In genomic region chr3:90509747-90510123, GRCm38 (mm10) we compare ENCODE assay signal across 9 mouse cellular contexts. TPM values are rescaled to one million over a fixed set of nuclear protein-coding genes. Genes with fewer than 3 reads are reported as not detected.
DNase-seq lines count a peak whose midpoint lies in the region; ATAC-seq and TF ChIP-seq lines count a peak whose summit lies in the region.
"Had no signal": no experiment of that assay in that cellular context is flagged by ENCODE, and none has a peak within 500 bp of the region (broad histone marks: within the 10 kb centered on the region; RNA-seq: fewer than 3 reads in every experiment).

No protein-coding gene starts in this region.

- H3K27me3 ChIP-seq in liver, adult 2 months (ENCODE audit: control insufficient read depth, insufficient read depth, low read length), result no peaks in the 10 kb centered on the region
- peaks cover 6% of the 10 kb centered on the region; the same call in 1 of the 2 replicates for H3K27me3 ChIP-seq in embryonic facial prominence, embryonic 14.5 days (replicated peaks; ENCODE audit: control insufficient read depth, insufficient read depth, low read length)
- peaks cover 29% of the 10 kb centered on the region for H3K27me3 ChIP-seq in limb, embryonic 10.5 days (ENCODE audit: low read depth, poor library complexity, severe bottlenecking)
- H3K27me3 ChIP-seq in neural tube, embryonic 15.5 days (replicated peaks), result peaks cover 18% of the 10 kb centered on the region

- H3K4me3 ChIP-seq in liver, adult 2 months (ENCODE audit: insufficient read depth, low read depth, low read length), result peak overlapping the region; percentile 5; the same call in 1 of the 2 replicates
- peak overlapping the region; percentile 95 for H3K4me3 ChIP-seq in embryonic facial prominence, embryonic 14.5 days (ENCODE audit: low read depth, low read length)
- peak overlapping the region; percentile 86 for H3K4me3 ChIP-seq in limb, embryonic 10.5 days
- peak overlapping the region; percentile 94 for H3K4me3 ChIP-seq in neural tube, embryonic 15.5 days (replicated peaks)

- no peaks in the 10 kb centered on the region; the same call in 1 of the 2 replicates for H3K79me2 ChIP-seq in liver, adult 2 months (ENCODE audit: control insufficient read depth, insufficient read depth, low read length)

- H3K9me3 ChIP-seq in embryonic facial prominence, embryonic 14.5 days (ENCODE audit: control insufficient read depth, low read length), result no peaks in the 10 kb centered on the region
- no peaks in the 10 kb centered on the region for H3K9me3 ChIP-seq in limb, embryonic 10.5 days (replicated peaks)
- no peaks in the 10 kb centered on the region for H3K9me3 ChIP-seq in neural tube, embryonic 15.5 days (replicated peaks)

- H3K4me1 ChIP-seq in liver, adult 2 months (ENCODE audit: control insufficient read depth, insufficient read depth, low read length), result peaks cover 14% of the 10 kb centered on the region
- H3K4me1 ChIP-seq in embryonic facial prominence, embryonic 14.5 days (ENCODE audit: control insufficient read depth, insufficient read depth, low read length), result peaks cover 15% of the 10 kb centered on the region; the same call in 1 of the 2 replicates
- peaks cover 24% of the 10 kb centered on the region for H3K4me1 ChIP-seq in limb, embryonic 10.5 days
- peaks cover 36% of the 10 kb centered on the region for H3K4me1 ChIP-seq in neural tube, embryonic 15.5 days

- no peak for TF ChIP-seq POLR2A in liver, adult 2 months (IDR thresholded peaks at IDR 0.05; ENCODE audit: extremely low read depth, insufficient read depth, low read length)

- no peak for ATAC-seq in embryonic facial prominence, embryonic 14.5 days (ENCODE audit: low read depth)
- peak; percentile 32; the same call in 1 of the 2 replicates for ATAC-seq in neural tube, embryonic 15.5 days (ENCODE audit: low FRiP score)
- no peak for ATAC-seq in granulocyte monocyte progenitor cell, adult 5-6 weeks (replicated peaks; ENCODE audit: poor library complexity, severe bottlenecking)

- H3K9ac ChIP-seq in liver, adult 2 months (ENCODE audit: low read depth, low read length), result no peak overlapping the region
- no peak overlapping the region for H3K9ac ChIP-seq in embryonic facial prominence, embryonic 14.5 days (ENCODE audit: low read depth, low read length)
- H3K9ac ChIP-seq in neural tube, embryonic 15.5 days (replicated peaks), result no peak overlapping the region

- H3K27ac ChIP-seq in liver, adult 2 months (replicated peaks; ENCODE audit: insufficient read depth, low read depth, low read length), result peak overlapping the region; percentile 2
- peak overlapping the region; percentile 74; the same call in 1 of the 2 replicates for H3K27ac ChIP-seq in embryonic facial prominence, embryonic 14.5 days (replicated peaks; ENCODE audit: low read depth, low read length)
- peak overlapping the region; percentile 97 for H3K27ac ChIP-seq in limb, embryonic 10.5 days
- H3K27ac ChIP-seq in neural tube, embryonic 15.5 days (replicated peaks), result peak overlapping the region; percentile 95

- H3K36me3 ChIP-seq in liver, adult 2 months (ENCODE audit: control insufficient read depth, insufficient read depth, low read length), result peaks cover 25% of the 10 kb centered on the region
- peaks cover 30% of the 10 kb centered on the region for H3K36me3 ChIP-seq in embryonic facial prominence, embryonic 14.5 days (ENCODE audit: control insufficient read depth, insufficient read depth, low read length)
- H3K36me3 ChIP-seq in limb, embryonic 10.5 days, result peaks cover 34% of the 10 kb centered on the region
- H3K36me3 ChIP-seq in neural tube, embryonic 15.5 days, result peaks cover 18% of the 10 kb centered on the region

- 4% methylated on average over 2 of the region's 2 CpGs for WGBS in liver, adult 2 months
- 27% methylated on average over 2 of the region's 2 CpGs for WGBS in embryonic facial prominence, embryonic 14.5 days
- WGBS in limb, embryonic 10.5 days, result 20% methylated on average over 2 of the region's 2 CpGs
- 22% methylated on average over 2 of the region's 2 CpGs for WGBS in neural tube, embryonic 15.5 days

- no peak for TF ChIP-seq CTCF in liver, adult 2 months (IDR thresholded peaks at IDR 0.05; ENCODE audit: low read depth, low read length)

- peak overlapping the region; percentile 64 for H3K4me2 ChIP-seq in embryonic facial prominence, embryonic 14.5 days (ENCODE audit: low read depth, low read length)
- H3K4me2 ChIP-seq in neural tube, embryonic 15.5 days, result peak overlapping the region; percentile 75

- no peak for DNase-seq in liver, adult 2 months (ENCODE audit: extremely low read depth, low read depth, low spot score)
- no peak for DNase-seq in liver
- DNase-seq in embryonic facial prominence, embryonic 14.5 days (ENCODE audit: low spot score), result no peak
- no peak for DNase-seq in limb, embryonic 10.5 days (ENCODE audit: low spot score)
- no peak for DNase-seq in frontal cortex, postnatal 36 days (ENCODE audit: low spot score in 2 of 2)
- DNase-seq in retina, embryonic 14.5 days (ENCODE audit: low spot score), result no peak

RNA-seq across cellular contexts. Expression of gene Chtop, which starts 0.4 kb away (rescaled TPM):
- 30.9 and 31.0 TPM in 2 replicates for total RNA-seq in liver, adult 2 months (2014; rRNA removed)
- polyA plus RNA-seq in liver, adult 2 months (2012; rRNA removed), result 23.5 and 24.9 TPM in 2 replicates
- 92.1 and 98.4 TPM in 2 replicates for polyA plus RNA-seq in embryonic facial prominence, embryonic 14.5 days (2014; fragmentation: Nextera tagmentation; extraction: Ambion mirVana)
- polyA plus RNA-seq in limb, embryonic 10.5 days (2016; fragmentation: Nextera tagmentation; extraction: Ambion mirVana), result 175 and 194 TPM in 2 replicates
- polyA plus RNA-seq in neural tube, embryonic 15.5 days (2015; fragmentation: Nextera tagmentation; extraction: Ambion mirVana), result 169 TPM in 2 replicates
- total RNA-seq in granulocyte monocyte progenitor cell, adult 5-6 weeks (2014; fragmentation: Nextera tagmentation), result 97.6 and 127 TPM in 2 replicates
- total RNA-seq in granulocyte monocyte progenitor cell, adult 5-6 weeks (2017), result 93.2 and 107 TPM in 2 replicates

RNA-seq across cellular contexts. Expression of gene S100a1, which starts 4.5 kb away (rescaled TPM):
- 115 and 123 TPM in 2 replicates for total RNA-seq in liver, adult 2 months (2014; rRNA removed)
- polyA plus RNA-seq in liver, adult 2 months (2012; rRNA removed), result 241 and 335 TPM in 2 replicates
- polyA plus RNA-seq in embryonic facial prominence, embryonic 14.5 days (2014; fragmentation: Nextera tagmentation; extraction: Ambion mirVana), result 37.2 and 49.6 TPM in 2 replicates
- 4.6 and 5.3 TPM in 2 replicates for polyA plus RNA-seq in limb, embryonic 10.5 days (2016; fragmentation: Nextera tagmentation; extraction: Ambion mirVana)
- polyA plus RNA-seq in neural tube, embryonic 15.5 days (2015; fragmentation: Nextera tagmentation; extraction: Ambion mirVana), result 23.5 and 29.1 TPM in 2 replicates
- total RNA-seq in granulocyte monocyte progenitor cell, adult 5-6 weeks (2014; fragmentation: Nextera tagmentation), result 106 and 130 TPM in 2 replicates
- total RNA-seq in granulocyte monocyte progenitor cell, adult 5-6 weeks (2017), result 119 and 162 TPM in 2 replicates

RNA-seq across cellular contexts. Expression of gene S100a13, which starts 4.5 kb away (rescaled TPM):
- total RNA-seq in liver, adult 2 months (2014; rRNA removed), result 70.7 and 81.7 TPM in 2 replicates
- 40.2 and 40.5 TPM in 2 replicates for polyA plus RNA-seq in liver, adult 2 months (2012; rRNA removed)
- polyA plus RNA-seq in embryonic facial prominence, embryonic 14.5 days (2014; fragmentation: Nextera tagmentation; extraction: Ambion mirVana), result 40.8 and 45.8 TPM in 2 replicates
- polyA plus RNA-seq in limb, embryonic 10.5 days (2016; fragmentation: Nextera tagmentation; extraction: Ambion mirVana), result 8.5 and 10.3 TPM in 2 replicates
- polyA plus RNA-seq in neural tube, embryonic 15.5 days (2015; fragmentation: Nextera tagmentation; extraction: Ambion mirVana), result 11.7 and 16.8 TPM in 2 replicates
- 60.2 and 62.1 TPM in 2 replicates for total RNA-seq in granulocyte monocyte progenitor cell, adult 5-6 weeks (2014; fragmentation: Nextera tagmentation)
- total RNA-seq in granulocyte monocyte progenitor cell, adult 5-6 weeks (2017), result 73.2 and 77.0 TPM in 2 replicates

RNA-seq across cellular contexts. Expression of gene S100a14, which starts 16.9 kb away (rescaled TPM):
- not detected in 2 replicates for total RNA-seq in liver, adult 2 months (2014; rRNA removed)
- polyA plus RNA-seq in liver, adult 2 months (2012; rRNA removed), result not detected in 2 replicates
- polyA plus RNA-seq in embryonic facial prominence, embryonic 14.5 days (2014; fragmentation: Nextera tagmentation; extraction: Ambion mirVana), result 15.6 and 21.5 TPM in 2 replicates
- 0.30 TPM in 1 of 2 replicates, not detected in the other for polyA plus RNA-seq in limb, embryonic 10.5 days (2016; fragmentation: Nextera tagmentation; extraction: Ambion mirVana)
- polyA plus RNA-seq in neural tube, embryonic 15.5 days (2015; fragmentation: Nextera tagmentation; extraction: Ambion mirVana), result 0.87 and 13.5 TPM in 2 replicates
- not detected in 2 replicates for total RNA-seq in granulocyte monocyte progenitor cell, adult 5-6 weeks (2014; fragmentation: Nextera tagmentation)
- total RNA-seq in granulocyte monocyte progenitor cell, adult 5-6 weeks (2017), result not detected in 2 replicates
- total RNA-seq: hematopoietic stem cell, adult 5-6 weeks had no signal

RNA-seq across cellular contexts. Expression of gene Snapin, which starts 18.9 kb away (rescaled TPM):
- 12.8 and 18.5 TPM in 2 replicates for total RNA-seq in liver, adult 2 months (2014; rRNA removed)
- polyA plus RNA-seq in liver, adult 2 months (2012; rRNA removed), result 10.4 and 10.6 TPM in 2 replicates
- polyA plus RNA-seq in embryonic facial prominence, embryonic 14.5 days (2014; fragmentation: Nextera tagmentation; extraction: Ambion mirVana), result 79.6 and 89.9 TPM in 2 replicates
- polyA plus RNA-seq in limb, embryonic 10.5 days (2016; fragmentation: Nextera tagmentation; extraction: Ambion mirVana), result 49.1 and 60.3 TPM in 2 replicates
- 97.8 and 98.7 TPM in 2 replicates for polyA plus RNA-seq in neural tube, embryonic 15.5 days (2015; fragmentation: Nextera tagmentation; extraction: Ambion mirVana)
- total RNA-seq in granulocyte monocyte progenitor cell, adult 5-6 weeks (2014; fragmentation: Nextera tagmentation), result 31.7 and 47.1 TPM in 2 replicates
- 35.5 and 44.1 TPM in 2 replicates for total RNA-seq in granulocyte monocyte progenitor cell, adult 5-6 weeks (2017)

Comparison
In these comparisons a context has a peak if more than half of its experiments do, and no peak if none do; other contexts are left out.
1. H3K27ac ChIP-seq: peak in every context shown above with its lines; median percentile 97 in limb, embryonic 10.5 days; 95 in neural tube, embryonic 15.5 days; 74 in embryonic facial prominence, embryonic 14.5 days; 2 in liver, adult 2 months.
2. H3K4me3 ChIP-seq: peak in every context shown above with its lines; median percentile 95 in embryonic facial prominence, embryonic 14.5 days; 94 in neural tube, embryonic 15.5 days; 86 in limb, embryonic 10.5 days; 5 in liver, adult 2 months.